Mouse (Mus musculus): ENCODE measurements around the gene Ankrd9. TPM values are rescaled to one million over a fixed set of nuclear protein-coding genes. Genes with fewer than 3 reads are reported as not detected.
A peak's percentile ranks its signal among the peaks of the same experiment; 100 is the strongest.

Ankrd9 gene
- total and polyA plus RNA-seq, 3 experiments: 2.6 to 19.3 (median 7.5) TPM

DNA sequence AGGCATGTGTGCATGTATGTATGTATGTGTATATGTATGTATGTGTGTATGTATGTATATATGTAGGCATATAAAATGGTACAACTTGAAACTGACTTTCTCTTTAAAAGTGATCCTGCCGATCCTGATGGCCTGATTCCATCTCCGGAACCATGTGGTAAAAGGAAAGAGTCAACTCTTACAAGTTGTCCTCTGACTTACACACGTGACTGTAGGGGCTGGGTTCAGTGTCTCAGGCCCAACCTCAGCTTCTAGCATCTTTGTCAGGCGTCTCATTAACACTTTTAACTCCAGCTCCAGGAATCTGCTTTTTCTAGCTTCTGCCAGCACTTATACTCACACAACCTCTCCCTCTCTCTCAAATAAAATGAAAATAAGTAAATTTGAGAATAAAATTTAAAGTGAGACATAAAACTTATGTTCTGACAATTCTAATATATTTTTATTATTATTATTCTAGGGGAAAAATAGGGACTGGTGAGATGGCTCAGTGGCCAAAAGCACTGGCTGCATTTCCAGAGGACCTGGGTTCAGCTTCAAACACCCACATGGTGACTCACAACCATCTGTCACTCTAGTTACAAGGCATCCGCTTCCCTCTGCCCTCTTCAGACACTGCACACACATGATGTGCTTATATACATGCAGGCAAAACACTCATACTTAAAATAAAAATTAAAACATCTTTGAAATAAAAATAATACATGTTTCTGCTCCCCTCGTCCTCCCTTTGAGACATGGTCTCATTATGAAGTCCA is 26.0 kb downstream of the Ankrd9 start:
- ATAC-seq (ENCODE audit: extremely low read depth, insufficient number of reproducible peaks, low FRiP score, poor library complexity, severe bottlenecking) (no peak), DNase-seq (ENCODE audit: low spot score) (no peak)

DNA sequence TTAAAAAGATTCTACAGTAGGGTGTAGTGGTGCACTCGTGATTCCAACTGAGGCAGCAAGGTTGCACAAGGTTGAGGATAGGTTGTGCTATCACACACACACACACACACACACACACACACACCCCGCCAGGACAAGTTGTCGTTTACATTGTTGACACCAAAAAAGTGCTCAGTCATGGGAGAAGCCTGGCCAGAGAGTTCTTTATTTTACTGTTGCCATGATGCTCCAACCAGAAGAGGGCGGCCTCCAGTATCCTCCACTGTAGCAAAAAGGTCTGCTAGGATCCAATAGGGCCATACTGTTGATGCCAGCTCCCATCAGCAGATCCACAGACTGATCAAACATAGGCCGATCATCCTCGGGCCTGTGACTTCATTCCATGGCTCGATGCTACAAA is 27.6 kb downstream of the Ankrd9 start:
- H3K27me3 ChIP-seq (ENCODE audit: insufficient read depth, low read length): no peaks in the 10 kb centered on the region
- H3K36me3 ChIP-seq (replicated peaks): peaks cover 66% of the 10 kb centered on the region
- peak; percentile 64; the same call in 1 of the 2 replicates for ATAC-seq (ENCODE audit: extremely low read depth, insufficient number of reproducible peaks, low FRiP score, poor library complexity, severe bottlenecking)

More for the DNA sequence above, 26.0 kb downstream of the Ankrd9 start:
- no peaks in the 10 kb centered on the region for H3K27me3 ChIP-seq (ENCODE audit: insufficient read depth, low read length)
- no peak overlapping the region for H3K4me3 ChIP-seq (ENCODE audit: low read depth, low read length)
- H3K36me3 ChIP-seq (replicated peaks): peaks cover 64% of the 10 kb centered on the region
- peaks cover 18% of the 10 kb centered on the region for H3K4me1 ChIP-seq (ENCODE audit: insufficient read depth, low read depth, low read length)
- no peak for TF ChIP-seq CTCF (IDR thresholded peaks at IDR 0.05; ENCODE audit: low read depth, low read length)
- no peak for TF ChIP-seq GATA2 (IDR thresholded peaks at IDR 0.05; ENCODE audit: borderline replicate concordance, low read depth, low read length)
- H3K9me3 ChIP-seq (replicated peaks): no peaks in the 10 kb centered on the region

GRCm38 (mm10) chr12:110950151-110950550 is 28.7 kb downstream of the Ankrd9 start:
- TF ChIP-seq CTCF (IDR thresholded peaks at IDR 0.05; ENCODE audit: low read depth, low read length) (no peak), GATA2 (IDR thresholded peaks at IDR 0.05; ENCODE audit: borderline replicate concordance, low read depth, low read length) (no peak), POLR2AphosphoS5 (IDR thresholded peaks at IDR 0.05; ENCODE audit: insufficient replicate concordance, low read depth, low read length) (no peak), GATA1 (IDR thresholded peaks at IDR 0.05; ENCODE audit: borderline replicate concordance, low read length) (no peak), TAL1 (conservative IDR thresholded peaks at IDR 0.05; ENCODE audit: low read depth, low read length) (no peak)
- no peaks in the 10 kb centered on the region for H3K9me3 ChIP-seq (replicated peaks)
- no peaks in the 10 kb centered on the region for H3K27me3 ChIP-seq (ENCODE audit: insufficient read depth, low read length)
- peaks cover 21% of the 10 kb centered on the region for H3K4me1 ChIP-seq (ENCODE audit: insufficient read depth, low read depth, low read length)
- DNase-seq (ENCODE audit: low spot score) (no peak), ATAC-seq (ENCODE audit: extremely low read depth, insufficient number of reproducible peaks, low FRiP score, poor library complexity, severe bottlenecking) (no peak)
- H3K36me3 ChIP-seq (replicated peaks): peaks cover 67% of the 10 kb centered on the region
- H3K4me3 ChIP-seq (ENCODE audit: low read depth, low read length): no peak overlapping the region

More for the DNA sequence above, 27.6 kb downstream of the Ankrd9 start:
- TF ChIP-seq CTCF (IDR thresholded peaks at IDR 0.05; ENCODE audit: low read depth, low read length): no peak
- no peak for TF ChIP-seq GATA2 (IDR thresholded peaks at IDR 0.05; ENCODE audit: borderline replicate concordance, low read depth, low read length)
- no peak for TF ChIP-seq GATA1 (IDR thresholded peaks at IDR 0.05; ENCODE audit: borderline replicate concordance, low read length)
- no peak for TF ChIP-seq POLR2AphosphoS5 (IDR thresholded peaks at IDR 0.05; ENCODE audit: insufficient replicate concordance, low read depth, low read length)
- TF ChIP-seq TAL1 (conservative IDR thresholded peaks at IDR 0.05; ENCODE audit: low read depth, low read length): no peak
- Histone ChIP-seq H3K9me3 (replicated peaks) (no peaks in the 10 kb centered on the region), H3K4me1 (ENCODE audit: insufficient read depth, low read depth, low read length) (peaks cover 21% of the 10 kb centered on the region), H3K4me3 (ENCODE audit: low read depth, low read length) (no peak overlapping the region)
- DNase-seq (ENCODE audit: low spot score): no peak

DNA sequence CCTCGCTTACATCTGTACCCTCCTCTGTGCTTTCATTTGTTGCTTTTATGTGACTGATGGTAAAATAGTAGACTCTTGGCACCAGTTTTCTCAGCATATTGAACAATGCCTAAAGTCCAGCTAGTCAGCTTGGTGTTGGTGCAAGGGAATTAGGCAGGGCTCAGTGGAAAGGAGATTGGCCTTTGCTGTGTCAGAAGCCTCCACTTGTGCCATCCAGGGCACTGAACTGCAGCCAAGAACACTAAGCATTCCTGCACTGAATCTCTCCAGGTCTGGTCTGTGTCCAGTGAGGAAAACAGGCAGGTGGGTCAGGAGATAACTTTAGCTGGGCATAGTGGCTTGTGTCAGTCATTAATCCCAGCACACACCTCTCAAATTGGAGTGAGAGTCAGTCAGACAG is 29.4 kb downstream of the Ankrd9 start:
- TF ChIP-seq CTCF (IDR thresholded peaks at IDR 0.05; ENCODE audit: low read depth, low read length): no peak
- Histone ChIP-seq H3K4me1 (ENCODE audit: insufficient read depth, low read depth, low read length) (peaks cover 21% of the 10 kb centered on the region), H3K36me3 (replicated peaks) (peaks cover 67% of the 10 kb centered on the region), H3K27me3 (ENCODE audit: insufficient read depth, low read length) (no peaks in the 10 kb centered on the region), H3K9me3 (replicated peaks) (no peaks in the 10 kb centered on the region), H3K4me3 (ENCODE audit: low read depth, low read length) (no peak overlapping the region)
- DNase-seq (ENCODE audit: low spot score): no peak
- ATAC-seq (ENCODE audit: extremely low read depth, insufficient number of reproducible peaks, low FRiP score, poor library complexity, severe bottlenecking): no peak

DNA sequence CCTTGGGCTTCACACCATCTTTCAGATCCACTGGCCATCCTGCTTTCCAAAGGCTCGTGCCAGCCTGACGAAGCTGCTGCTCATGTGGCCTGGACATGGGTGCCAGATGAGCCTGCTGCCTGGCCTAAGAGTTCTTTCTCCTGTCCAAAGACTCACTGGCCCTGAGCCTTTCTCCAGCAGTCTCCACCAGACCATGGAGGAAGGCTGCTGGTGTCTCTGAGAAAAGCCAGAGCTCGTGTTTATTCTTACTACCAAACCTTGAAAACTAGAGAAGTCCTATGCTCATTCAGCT is 30.0 kb downstream of the Ankrd9 start:
- no peak for DNase-seq (ENCODE audit: low spot score)
- Histone ChIP-seq H3K4me1 (ENCODE audit: insufficient read depth, low read depth, low read length) (peaks cover 17% of the 10 kb centered on the region), H3K36me3 (replicated peaks) (peaks cover 66% of the 10 kb centered on the region), H3K4me3 (ENCODE audit: low read depth, low read length) (no peak overlapping the region), H3K27me3 (ENCODE audit: insufficient read depth, low read length) (no peaks in the 10 kb centered on the region), H3K9me3 (replicated peaks) (no peaks in the 10 kb centered on the region)
- TF ChIP-seq TAL1 (conservative IDR thresholded peaks at IDR 0.05; ENCODE audit: low read depth, low read length) (no peak), CTCF (IDR thresholded peaks at IDR 0.05; ENCODE audit: low read depth, low read length) (no peak), GATA1 (IDR thresholded peaks at IDR 0.05; ENCODE audit: borderline replicate concordance, low read length) (no peak), POLR2AphosphoS5 (IDR thresholded peaks at IDR 0.05; ENCODE audit: insufficient replicate concordance, low read depth, low read length) (no peak), GATA2 (IDR thresholded peaks at IDR 0.05; ENCODE audit: borderline replicate concordance, low read depth, low read length) (no peak)
- ATAC-seq (ENCODE audit: extremely low read depth, insufficient number of reproducible peaks, low FRiP score, poor library complexity, severe bottlenecking): no peak

DNA sequence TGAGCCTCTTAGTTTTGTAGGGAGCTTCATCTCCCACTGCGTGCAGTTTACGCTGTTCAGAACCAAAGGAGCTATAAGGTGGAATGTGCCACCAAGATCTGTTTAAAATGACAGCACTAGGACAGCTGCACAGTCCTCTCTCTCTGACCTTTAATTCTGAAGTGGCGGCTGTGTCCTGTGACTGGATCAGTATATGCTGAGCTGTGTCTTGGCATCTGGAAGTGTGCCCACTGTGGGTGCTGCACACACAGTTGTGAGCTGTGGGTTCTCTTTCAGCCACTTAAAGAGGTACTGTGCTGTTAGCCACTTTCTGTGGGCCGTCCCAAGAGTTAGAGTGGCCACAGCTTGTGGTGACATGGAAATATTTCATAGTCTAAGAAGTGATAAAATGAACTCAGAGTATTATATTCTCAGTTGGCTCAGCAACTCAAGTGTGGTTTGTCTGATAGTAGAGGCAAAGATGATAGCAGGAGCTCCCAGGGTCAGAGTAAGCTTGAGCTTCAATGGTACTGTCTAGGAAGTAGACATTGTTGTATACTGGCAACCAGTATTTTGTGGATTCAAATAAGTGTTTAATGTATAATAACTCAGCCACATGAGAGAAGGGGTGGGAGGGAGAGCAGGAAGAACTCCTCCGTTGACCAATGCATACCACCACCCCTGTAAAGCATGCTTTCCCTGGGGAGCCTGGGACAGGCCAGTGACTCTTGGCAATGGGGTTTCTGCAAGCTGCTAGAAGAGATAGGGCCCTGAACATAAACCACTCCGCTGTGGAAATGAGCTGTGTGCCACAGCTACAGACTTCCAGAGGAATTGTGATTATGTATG is 30.5 kb downstream of the Ankrd9 start:
- Histone ChIP-seq H3K9me3 (replicated peaks) (no peaks in the 10 kb centered on the region), H3K4me1 (ENCODE audit: insufficient read depth, low read depth, low read length) (peaks cover 12% of the 10 kb centered on the region), H3K27me3 (ENCODE audit: insufficient read depth, low read length) (no peaks in the 10 kb centered on the region), H3K36me3 (replicated peaks) (peaks cover 65% of the 10 kb centered on the region), H3K4me3 (ENCODE audit: low read depth, low read length) (no peak overlapping the region)
- ATAC-seq (ENCODE audit: extremely low read depth, insufficient number of reproducible peaks, low FRiP score, poor library complexity, severe bottlenecking): no peak
- TF ChIP-seq GATA1 (IDR thresholded peaks at IDR 0.05; ENCODE audit: borderline replicate concordance, low read length) (no peak), POLR2AphosphoS5 (IDR thresholded peaks at IDR 0.05; ENCODE audit: insufficient replicate concordance, low read depth, low read length) (no peak), GATA2 (IDR thresholded peaks at IDR 0.05; ENCODE audit: borderline replicate concordance, low read depth, low read length) (no peak), TAL1 (conservative IDR thresholded peaks at IDR 0.05; ENCODE audit: low read depth, low read length) (no peak), CTCF (IDR thresholded peaks at IDR 0.05; ENCODE audit: low read depth, low read length) (no peak)
- DNase-seq (ENCODE audit: low spot score): no peak
